Mouse (Mus musculus): ENCODE results near the gene Aff1.

Gene Aff1

DNA sequence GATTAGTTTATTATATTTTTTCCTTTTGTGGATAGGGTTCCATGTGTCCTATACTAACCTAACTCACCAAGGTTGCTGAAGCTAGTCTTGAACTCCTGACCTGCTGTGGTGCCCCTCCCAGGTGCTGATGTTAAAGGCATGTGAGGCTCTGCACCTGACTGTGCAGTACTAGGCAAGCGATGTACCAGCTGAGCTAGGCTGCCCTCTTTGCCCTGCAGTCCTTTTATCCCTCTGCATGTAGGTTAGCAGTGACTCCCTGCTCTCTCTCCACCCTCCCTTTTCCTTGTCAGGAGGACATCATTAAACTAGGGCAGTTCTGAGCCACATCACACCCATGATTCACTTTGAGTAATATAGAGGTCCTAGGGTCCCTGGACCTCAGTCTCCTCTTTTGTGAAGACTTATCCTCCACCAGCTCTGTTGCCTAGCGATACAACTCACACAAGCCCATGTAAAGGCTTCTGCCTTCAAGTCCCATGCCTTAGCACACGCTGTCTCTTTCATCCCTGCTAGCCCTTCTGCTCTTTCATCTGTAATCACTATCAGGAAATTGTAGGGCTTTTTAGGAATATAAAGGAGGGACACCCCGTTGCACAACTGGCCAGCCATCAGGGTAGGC lies 35.7 kb downstream of the Aff1 start:
- DNase-seq, result no peak

DNA sequence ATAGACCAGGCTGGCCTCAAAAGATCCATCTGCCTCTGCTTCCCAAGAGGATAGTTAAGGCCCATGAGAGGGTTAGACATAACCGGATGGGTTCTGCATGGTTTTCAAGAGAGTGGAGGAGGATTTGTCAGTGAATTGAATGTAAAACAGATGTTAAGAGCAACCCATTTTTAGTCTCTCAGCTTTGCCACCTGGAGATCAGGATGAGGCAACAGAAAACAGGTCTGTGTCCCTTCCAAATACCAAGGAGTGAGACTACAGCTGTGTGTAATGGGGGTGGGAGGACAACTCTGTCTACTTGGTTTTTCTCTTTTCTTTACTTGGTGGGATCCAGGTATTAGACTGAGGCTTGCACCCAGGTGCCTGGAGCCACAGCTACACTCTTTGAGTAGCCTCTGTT lies 37.1 kb downstream of the Aff1 start:
- DNase-seq, result no peak

DNA sequence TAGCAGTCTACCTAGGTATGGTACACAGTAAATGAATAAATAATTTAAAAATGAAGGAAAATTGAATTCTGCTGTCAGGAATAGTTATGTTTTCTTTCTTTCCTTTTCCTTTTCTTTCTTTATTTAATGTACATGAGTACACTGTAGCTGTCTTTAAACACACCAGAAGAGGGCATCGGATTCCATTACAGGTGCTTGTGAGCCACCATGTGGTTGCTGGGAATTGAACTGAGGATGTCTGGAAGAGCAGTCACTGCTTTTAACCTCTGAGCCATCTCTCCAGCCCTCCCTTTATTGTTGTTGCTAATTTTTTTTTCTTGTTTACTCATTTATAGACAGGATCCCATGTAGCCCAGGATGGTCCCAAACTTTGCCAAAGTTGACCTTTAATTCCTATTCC lies 38.0 kb downstream of the Aff1 start:
- DNase-seq, result no peak

DNA sequence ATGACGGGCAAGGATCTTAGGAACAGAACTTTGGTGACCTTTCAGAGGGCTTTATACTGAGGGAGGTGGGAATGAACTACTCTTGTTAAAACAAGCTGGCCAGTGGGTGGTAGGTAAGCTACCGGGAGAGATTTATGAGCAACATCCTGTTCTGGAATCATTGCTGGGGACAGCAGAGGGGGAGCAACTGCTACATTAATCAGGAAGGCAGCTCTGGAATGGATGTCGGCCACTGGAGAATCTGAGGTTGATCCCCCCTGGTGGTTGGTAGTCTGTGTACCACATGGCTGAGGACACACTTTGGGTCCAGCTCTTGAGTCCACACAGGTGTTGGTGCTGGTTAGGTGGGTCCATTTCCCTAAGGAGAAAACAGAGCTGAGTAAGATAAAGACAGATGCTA lies 38.6 kb downstream of the Aff1 start:
- DNase-seq, result no peak

DNA sequence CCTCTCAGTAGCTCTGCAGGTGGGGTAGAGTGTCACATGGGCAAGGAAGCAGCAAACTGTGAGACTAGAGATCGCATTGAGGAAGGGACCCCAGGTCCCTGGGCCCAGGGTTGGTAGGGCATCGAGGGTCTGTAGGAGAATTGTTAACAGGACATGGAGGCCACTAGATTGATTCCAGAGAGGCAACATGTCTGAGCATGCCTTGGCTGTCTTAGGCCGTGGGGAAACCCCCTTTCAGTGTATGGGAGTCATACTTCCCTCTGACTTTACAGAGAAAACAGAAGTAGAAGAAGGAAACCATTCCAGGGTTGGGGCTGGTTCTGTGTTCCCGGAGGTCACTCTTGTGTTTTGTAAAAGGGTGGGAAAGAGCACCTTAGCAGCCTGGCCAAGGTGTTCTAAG lies 40.4 kb downstream of the Aff1 start:
- no peak for DNase-seq

DNA sequence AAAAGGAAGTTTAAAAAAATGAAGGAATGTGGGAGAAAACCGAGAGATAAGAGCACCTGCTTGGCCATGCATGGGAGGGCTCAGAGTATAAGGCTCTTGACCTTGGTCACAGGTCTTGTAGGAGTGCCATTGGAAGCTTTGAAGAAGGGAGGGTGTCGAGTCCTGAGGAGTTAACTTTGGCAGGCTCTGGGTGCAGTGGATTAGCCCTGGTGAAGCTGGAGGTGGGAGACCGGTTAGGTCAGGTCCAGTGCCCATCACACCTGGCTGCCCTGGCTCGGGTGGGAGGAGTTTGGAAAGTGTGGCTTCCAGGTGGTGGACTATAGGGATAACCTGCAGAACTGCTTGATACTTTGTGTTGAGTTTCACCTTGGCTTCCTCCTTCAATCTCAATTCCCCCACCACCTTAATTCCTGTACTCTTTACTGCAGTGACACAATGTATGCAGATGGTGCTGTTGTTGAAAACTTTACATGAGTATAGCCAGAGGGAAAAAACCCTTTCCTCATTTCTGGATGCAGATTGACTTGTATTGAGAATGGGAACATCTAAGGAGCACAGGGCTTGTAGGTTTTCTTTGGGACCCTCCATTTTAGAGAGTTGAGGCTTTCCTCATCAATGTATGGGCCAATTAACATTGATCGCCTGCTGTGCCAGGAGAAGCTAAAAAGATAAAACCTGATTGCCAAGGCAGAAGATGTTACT lies 43.4 kb downstream of the Aff1 start:
- no peak for DNase-seq

DNA sequence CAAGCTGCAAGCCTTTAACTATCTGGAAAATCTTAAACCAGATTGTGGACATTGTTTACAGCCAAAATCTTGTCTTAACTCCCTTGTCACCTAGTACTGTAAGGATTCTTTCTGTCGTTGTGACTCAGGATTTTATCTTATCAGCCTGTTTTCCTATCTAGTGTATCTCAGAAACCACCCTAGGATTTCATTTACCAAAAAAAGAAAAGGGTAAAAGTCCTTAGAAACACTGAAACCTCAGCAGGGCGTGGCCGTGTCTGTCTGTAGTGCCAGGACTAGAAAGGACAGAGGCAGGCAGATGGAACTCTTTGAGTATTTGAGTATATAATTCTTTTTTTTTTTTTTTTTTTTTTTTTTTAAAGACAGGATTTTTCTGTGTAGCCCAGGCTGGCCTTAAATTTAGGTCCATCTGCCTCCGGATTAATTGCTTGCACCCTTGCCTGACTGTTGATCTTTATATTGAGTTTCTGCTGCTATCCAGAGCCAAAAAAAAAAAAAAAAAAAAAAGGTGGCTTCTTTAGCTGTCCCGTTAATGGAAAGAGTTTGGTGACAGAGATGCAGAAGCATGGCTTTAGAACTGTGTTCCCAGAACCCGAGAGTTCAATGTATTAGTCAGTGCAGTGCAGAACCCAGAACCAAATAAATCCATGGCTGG lies 44.5 kb downstream of the Aff1 start:
- no peak for DNase-seq

DNA sequence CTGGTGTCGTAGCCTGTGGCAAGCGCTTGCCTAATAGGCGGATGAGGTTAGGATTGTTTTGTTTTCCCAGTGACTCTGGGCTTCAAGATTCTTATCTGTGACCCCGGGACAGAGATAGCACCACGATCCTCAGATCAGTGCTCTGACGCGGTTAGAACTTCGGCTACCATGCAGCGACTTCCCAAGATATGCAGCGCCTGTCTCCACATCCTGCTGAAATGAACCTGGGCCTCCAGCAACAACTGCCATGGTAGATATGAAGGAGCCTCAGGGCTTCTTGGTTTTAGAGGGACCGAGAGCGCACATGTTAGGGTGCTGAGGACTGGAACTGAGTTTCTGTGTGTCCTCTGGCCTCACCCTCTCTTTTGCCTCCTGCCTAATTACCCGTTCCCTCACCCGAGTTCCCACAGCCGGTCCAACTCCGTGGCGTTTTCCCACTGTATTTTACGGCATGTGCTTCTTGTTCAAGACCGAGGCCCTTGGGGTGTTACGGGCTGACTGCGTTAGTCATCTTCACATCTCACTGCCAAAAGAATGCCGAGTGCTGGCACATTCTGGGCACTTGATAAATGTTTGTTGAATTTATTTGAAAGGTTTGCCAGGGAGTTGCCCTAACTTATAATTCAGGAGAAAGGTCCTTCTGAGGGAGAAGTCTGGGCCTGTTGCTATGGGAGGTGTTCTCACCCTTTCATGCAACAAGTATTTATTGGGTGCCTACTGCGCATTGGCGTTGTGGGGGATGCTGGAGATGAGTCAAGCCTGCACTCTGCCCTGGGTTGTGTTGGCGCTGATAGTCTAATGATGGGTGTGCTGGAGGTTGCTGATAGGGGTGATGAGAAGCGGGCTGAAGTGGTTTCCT lies 45.3 kb downstream of the Aff1 start:
- peak; percentile 45 for DNase-seq

DNA sequence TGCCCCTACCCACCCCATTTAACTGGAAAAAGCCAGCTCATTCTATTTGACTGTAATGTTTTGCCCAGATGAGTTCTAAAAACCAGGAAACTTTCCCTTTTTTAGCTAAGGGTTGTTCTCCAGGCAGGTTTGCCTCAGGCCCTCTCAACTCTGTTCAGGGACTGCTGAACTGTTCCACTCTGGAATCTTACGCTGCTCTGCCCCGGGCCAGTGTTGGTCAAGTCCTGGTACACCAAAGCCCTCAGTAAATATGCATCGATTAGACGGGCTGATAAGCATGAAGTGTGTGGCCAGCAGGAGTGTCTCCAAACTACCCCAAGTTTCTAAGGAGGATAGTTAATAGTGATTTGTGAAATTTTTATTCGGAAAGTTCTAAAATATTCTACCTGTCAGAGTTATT lies 46.3 kb downstream of the Aff1 start:
- no peak for DNase-seq

DNA sequence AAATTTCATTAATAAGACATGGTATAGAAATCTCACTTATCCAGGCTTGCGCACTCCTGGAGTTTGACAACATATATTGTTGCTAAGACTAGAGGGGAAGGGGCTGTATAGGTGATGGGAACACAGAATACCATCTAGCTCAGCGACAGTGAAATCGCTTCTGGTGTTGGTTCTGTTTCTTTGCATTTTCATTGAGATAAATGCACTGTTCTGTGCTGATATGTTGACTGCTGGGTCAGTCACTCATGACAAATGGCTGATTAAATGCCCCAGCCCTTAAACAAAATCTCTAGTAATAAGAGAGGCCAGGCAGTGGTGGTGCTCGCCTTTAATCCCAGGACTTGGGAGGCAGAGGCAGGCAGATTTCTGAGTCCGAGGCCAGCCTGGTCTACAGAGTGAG lies 47.0 kb downstream of the Aff1 start:
- no peak for DNase-seq

DNA sequence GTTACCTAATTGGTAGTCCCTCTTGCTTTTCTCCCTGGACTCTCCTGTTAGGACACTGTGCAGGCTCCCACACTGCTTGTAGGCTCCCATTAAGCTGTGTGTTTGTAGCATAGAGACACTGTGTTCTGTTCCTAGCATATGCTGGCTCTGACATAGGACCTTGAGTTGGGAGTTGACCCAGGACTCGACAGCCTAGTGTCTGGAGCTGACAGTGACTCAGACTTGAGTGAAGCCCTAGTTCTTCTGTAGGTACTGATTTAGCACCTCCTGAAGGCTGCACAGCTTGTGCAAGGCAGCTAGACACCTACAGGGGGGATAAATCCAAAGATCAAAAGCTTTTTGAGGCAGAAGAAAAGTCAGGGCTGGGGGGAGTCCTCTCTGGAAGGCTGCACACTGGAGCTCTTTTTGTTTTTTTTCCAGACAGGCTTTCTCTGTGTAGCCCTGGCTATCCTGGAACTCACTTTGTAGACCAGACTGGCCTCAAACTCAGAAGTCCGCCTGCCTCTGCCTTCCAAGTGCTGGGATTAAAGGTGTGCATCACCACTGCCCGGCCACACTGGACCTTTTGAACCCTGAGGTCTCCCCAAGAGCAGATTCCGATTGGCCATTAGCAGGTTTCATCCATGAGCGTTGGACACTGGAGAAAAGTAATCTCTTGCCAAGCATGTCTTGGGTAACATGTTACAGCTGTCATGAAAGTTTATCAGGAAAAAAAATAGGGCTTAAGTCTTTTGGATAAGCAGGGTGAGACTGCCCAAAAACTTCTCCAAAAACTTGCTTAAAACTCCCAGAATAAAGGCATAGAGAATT lies 48.1 kb downstream of the Aff1 start:
- DNase-seq, result no peak

DNA sequence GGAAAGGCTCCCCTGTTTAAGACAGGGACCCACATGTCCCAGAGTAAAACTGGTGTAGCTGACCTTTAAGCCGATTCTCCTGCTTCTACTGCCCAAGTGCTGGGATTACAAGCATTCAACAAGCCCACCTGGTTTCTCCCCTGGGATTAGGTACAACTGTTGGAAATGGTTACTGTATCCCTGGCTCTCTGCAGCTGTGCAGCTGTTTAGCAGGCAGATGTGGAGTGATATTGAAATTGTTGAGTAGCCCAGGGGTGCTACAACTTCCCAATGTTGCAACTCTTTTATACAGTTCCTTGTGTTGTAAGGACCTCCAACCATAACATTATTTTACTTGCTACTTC lies 48.7 kb downstream of the Aff1 start:
- no peak for DNase-seq

DNA sequence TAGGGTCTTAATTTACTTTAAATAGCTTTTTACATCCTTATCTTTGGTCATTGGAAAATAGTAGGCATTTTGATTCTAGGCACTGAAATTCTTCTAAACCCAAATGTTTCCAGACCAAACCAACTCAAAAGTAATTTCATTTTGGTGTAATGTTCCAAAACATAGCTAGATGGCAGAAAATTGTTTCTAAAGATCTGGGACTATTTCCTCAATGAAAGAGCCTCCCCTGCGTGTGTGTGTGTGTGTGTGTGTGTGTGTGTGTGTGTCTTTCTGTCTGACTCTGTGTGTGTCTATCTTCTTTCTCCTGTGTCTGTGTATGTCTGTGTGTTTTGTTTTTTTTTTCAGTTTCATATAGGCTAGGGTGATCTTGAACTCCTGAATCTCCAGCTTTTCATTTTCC lies 49.3 kb downstream of the Aff1 start:
- no peak for DNase-seq

DNA sequence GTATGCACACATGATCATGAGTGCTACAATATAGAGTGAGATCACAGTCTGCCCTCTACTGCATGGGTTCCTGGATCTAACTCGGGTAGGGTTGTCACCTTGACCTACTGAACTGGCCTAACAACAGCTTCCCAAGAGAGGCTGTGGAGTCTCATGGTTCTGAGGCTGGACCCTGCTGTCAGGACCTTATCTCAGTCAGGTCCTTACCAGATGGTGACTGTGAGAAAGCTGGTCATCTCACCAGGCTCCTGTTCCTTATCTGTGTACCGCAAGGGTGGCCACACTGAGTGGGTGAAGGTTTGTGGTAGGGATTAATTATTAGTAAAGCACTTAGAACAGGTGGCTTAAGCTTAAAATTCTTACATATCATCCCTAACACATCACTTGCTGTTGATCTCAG lies 49.8 kb downstream of the Aff1 start:
- no peak for DNase-seq

DNA sequence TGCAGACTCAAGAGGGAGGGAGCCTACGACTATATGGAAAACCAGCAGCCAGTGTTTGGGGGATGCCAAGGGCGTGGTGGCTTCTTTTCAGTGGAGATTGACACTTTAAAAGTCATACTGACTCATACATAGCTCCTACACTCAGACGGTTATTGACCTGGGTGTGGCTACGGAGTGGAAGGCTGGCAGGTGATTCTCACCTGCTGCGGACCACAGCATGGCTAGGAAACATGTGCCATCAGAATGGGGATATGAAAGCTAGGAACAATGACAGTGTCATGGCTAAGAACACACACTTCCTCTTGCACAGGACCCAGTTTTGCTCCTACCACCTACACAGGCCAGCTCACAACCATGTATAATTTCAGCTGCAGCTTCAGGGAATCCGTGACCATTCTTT lies 52.4 kb downstream of the Aff1 start:
- no peak for DNase-seq

DNA sequence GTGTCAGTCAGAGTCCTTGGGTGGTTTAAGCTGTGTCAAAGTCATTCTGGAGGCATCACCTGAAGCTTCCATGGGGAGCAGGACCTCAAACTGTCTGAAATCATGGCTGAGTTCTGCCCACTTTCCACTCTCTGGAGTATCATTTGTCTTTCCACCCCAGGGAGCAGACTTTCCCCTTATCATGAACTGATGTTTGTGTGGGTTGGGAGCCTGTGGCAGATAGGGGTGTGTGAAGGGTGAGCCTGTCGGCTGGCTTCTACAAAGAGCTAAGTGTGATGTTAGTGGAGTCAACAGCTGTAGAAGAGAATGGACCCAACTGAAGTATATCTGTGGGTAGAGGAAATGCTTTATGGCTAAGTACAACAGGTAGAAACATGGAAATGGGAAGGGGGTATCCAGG lies 53.5 kb downstream of the Aff1 start:
- no peak for DNase-seq

DNA sequence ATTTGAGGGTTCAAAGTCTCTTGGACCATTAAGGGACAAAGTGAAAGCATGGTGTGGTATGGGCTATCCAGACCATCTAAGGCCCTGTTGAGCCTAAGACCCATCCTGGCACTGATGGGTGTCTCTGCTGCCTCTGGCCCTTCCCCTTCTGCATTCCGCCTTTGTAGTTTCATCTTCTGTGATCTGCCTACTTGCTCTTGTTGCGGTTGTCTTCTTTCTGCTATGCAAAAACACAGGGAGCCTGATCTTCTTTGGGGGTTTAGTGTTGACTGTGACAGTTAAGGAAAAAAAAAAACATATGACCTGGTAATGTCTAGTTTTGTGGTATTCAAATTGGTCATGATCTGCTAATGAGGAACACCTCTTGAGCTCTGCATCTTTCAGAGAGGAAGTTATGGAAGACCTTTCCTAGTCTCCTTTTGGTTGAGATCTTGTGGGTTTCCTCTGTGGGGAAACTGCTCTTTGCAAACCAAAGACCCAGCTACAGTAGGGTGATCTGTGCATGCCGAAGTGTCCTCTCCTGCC lies 54.4 kb downstream of the Aff1 start:
- no peak for DNase-seq

DNA sequence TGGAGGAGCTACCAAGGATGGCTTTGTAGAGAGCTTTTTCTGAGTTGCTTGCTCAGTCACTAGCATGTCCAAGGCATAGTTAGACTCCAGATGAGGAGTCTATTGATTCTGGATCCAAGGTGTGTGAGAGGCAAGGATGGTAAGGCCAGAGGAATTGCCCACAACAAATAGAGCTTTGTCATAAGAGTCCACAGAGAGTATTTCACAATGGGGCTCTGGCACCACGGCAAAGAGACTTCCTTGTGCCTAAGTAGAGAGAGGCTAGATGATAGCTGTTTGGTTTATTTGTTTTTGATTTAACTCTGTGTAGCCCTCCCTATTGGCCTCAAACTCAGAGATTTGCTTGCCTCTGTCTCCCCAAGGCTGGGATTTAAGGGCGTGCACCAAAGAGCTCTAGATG lies 54.9 kb downstream of the Aff1 start:
- no peak for DNase-seq

DNA sequence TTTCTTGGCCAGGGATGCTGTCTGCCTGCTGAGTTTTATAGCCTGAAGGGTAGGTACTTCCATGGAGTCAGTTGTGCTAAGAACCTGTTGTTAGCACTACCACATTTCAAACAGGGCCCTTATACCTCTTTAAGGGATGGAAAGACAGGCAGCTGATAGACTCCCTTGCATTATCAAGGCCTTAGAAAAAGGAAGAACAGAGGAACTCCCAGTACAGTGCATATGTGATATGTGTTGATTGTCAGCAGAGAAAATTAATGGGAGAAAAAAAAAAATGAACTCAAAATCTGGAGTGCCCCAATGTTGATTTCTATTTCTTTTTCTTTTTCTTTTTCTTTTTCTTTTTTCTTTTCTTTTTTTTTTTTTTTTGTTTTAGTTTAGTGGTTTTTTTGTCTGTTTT lies 56.2 kb downstream of the Aff1 start:
- DNase-seq, result no peak

DNA sequence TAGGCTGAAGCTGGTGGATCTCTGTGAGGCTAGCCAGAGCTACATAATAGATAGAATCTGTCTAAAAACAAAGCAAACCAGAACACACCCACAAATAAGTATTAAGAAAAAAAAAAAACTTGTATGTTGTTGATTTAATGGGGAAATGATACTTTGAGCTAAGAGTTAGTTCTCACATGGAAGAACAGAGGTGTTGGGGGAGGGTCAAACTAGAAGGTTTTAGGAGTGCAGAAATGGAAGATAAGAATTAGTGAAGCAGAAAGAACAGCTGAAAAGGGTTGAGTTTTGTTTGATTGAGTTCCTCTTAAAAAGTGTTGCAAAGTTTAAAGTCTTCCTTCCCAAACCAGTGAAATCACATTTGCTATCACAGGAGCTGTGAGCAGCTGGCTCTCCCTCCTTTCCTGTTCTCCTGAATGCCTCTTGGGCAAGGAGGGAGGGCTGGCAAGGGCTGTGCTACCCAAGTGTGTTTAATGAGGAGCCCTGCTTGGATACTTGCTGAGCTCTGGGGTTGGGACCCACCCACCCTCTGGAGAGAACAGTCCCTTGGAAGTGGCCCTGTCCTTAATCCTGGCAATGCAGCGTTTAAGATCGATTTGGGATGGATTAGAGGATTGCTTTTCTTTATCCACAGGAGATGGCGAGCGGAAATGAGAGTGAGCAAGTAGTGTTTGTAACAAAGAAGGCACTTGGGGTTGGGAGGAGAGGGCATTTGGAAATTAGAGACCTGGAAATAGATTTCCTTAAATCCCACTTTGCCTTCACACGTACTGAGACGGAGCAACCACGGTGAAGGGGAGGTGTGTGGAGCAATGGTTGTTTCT lies 57.5 kb downstream of the Aff1 start:
- DNase-seq, result no peak

DNA sequence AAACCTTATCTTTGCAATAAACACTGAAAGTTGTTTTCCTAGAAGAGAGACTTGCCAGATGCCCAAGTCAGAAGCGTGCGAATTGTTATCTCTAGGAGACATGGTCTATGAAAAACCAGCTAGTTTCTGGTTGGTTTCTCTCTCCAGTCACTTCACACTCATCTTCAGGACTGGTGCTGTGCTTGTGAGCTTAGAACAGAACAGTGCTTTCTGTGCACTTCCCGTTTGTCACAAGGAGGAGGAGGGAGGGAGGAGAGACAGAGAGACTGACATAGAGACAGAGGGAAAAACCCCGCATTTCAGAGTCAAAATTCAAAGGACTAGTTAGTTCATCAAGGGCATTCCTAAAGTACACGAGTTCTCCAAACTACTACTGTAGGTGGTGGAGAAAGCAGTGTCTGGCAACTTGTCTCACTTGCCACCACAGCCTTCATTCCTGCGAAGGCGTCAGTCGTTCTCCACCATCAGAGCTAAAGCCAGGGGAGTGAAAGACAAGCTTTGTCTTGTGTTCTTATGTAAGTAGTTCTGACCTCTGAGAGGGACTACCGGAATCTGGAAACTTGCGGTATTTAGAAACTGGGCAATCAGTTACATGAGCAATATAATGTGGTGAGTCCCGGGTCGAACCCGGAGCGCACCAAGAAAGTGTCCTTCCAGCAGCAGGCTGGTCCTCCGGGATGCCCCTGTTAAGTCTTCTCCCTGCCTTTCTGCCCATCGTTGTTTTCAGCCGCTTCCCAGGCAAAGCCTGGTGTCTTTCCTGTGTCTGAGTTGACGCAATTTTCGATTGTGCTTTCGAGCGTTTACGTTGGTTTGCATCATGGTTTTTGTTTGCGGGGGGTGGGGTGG lies 60.7 kb downstream of the Aff1 start:
- DNase-seq, result peak; percentile 48
